Mouse (Mus musculus) G1E (cell line): Measurements from ENCODE around the gene Pdxp. TPM values are rescaled to one million over a fixed set of nuclear protein-coding genes. Genes with fewer than 3 reads are reported as not detected.
A peak's percentile ranks its signal among the peaks of the same experiment; 100 is the strongest.

Source experiments
- ATAC-seq: 2 replicates; pipeline ENCODE4 v1.8.0; 2016; ENCODE audit warnings: mild to moderate bottlenecking; ENCODE audit not compliant: insufficient number of reproducible peaks, poor library complexity, low FRiP score, severe bottlenecking; ENCODE audit errors: extremely low read depth
- DNase-seq: peaks from one replicate; pipeline ENCODE4 v3.0.0; 2012; ENCODE audit warnings: low spot score
- H3K27me3 ChIP-seq: 2 replicates; pipeline ENCODE4 v1.6.1; 2012; ENCODE audit warnings: mild to moderate bottlenecking, low read length, inconsistent platforms; ENCODE audit not compliant: insufficient read depth
- H3K36me3 ChIP-seq: replicated peaks from 2 replicates; pipeline ENCODE3; 2012; ENCODE audit warnings: mild to moderate bottlenecking, inconsistent platforms
- H3K4me1 ChIP-seq: 2 replicates; pipeline ENCODE4 v1.6.1; 2012; ENCODE audit warnings: low read depth, low read length, inconsistent platforms, mixed read lengths; ENCODE audit not compliant: insufficient read depth
- H3K4me3 ChIP-seq: 2 replicates; pipeline ENCODE4 v1.5.1; 2012; ENCODE audit warnings: low read depth, mild to moderate bottlenecking, inconsistent platforms, low read length, moderate library complexity, mixed read lengths
- H3K9me3 ChIP-seq: replicated peaks from 2 replicates; pipeline ENCODE4 v1.6.1; 2012; ENCODE audit warnings: inconsistent platforms
- CTCF ChIP-seq: IDR thresholded peaks from 2 replicates; pipeline ENCODE4 v1.5.1; 2012; ENCODE audit warnings: low read depth, low read length, inconsistent platforms, mixed read lengths
- GATA1 ChIP-seq: IDR thresholded peaks from 2 replicates; pipeline ENCODE4 v1.6.1; 2012; ENCODE audit warnings: borderline replicate concordance, low read length, inconsistent platforms, mixed read lengths
- GATA2 ChIP-seq: IDR thresholded peaks from 2 replicates; pipeline ENCODE4 v1.6.1; 2012; ENCODE audit warnings: low read depth, low read length, inconsistent platforms, borderline replicate concordance
- POLR2AphosphoS5 ChIP-seq: IDR thresholded peaks from 2 replicates; pipeline ENCODE4 v1.6.1; 2012; ENCODE audit warnings: low read depth, low read length, inconsistent platforms; ENCODE audit not compliant: insufficient replicate concordance
- TAL1 ChIP-seq: conservative IDR thresholded peaks from 2 replicates; pipeline ENCODE4 v1.6.1; 2012; ENCODE audit warnings: low read depth, low read length, inconsistent platforms, mixed read lengths
- polyA plus RNA-seq: library from polyadenylated mRNA; stranded (reverse); fragments of >175 nt; gene quantifications from 2 replicates; pipeline ENCODE4 v1.2.3, GENCODE M21; 2012
- total RNA-seq, 2 experiments: library from RNA; stranded (forward) in 1 of 2; stranded (reverse) in 1 of 2; fragments of 200-1000 nt in 1 of 2; fragments of >200 nt in 1 of 2; fragmentation: Nextera tagmentation in 1 of 2; gene quantifications; 2 replicates each; pipeline ENCODE4 v1.2.3; 2014 to 2017

Pdxp gene
- total and polyA plus RNA-seq, 3 experiments: 13.9 to 40.6 (median 26.6) TPM

- no peaks in the 10 kb centered on the region; the same call in 1 of the 2 replicates for H3K27me3 ChIP-seq
- ATAC-seq (no peak), DNase-seq (no peak)
These were observed 26.6 kb downstream of the Pdxp start for GRCm38 (mm10) chr15:78940325-78940724.

GRCm38 (mm10) chr15:78942663-78943062 lies 28.9 kb downstream of the Pdxp start:
- Histone ChIP-seq H3K4me1 (peaks cover 18% of the 10 kb centered on the region), H3K4me3 (no peak overlapping the region), H3K27me3 (peaks cover 23% of the 10 kb centered on the region), H3K9me3 (0 out of 2 replicates have a peak, but pooled peaks cover 4% of the 10 kb centered on the region), H3K36me3 (peaks cover 57% of the 10 kb centered on the region)
- TF ChIP-seq GATA2 (no peak), GATA1 (no peak), TAL1 (no peak), POLR2AphosphoS5 (no peak), CTCF (peak; percentile 69)
- DNase-seq (peak; percentile 68), ATAC-seq (peak; percentile 34; the same call in 1 of the 2 replicates)

More at GRCm38 (mm10) chr15:78940325-78940724, 26.6 kb downstream of the Pdxp start:
- Histone ChIP-seq H3K9me3 (0 out of 2 replicates have a peak, but pooled peaks cover 2% of the 10 kb centered on the region), H3K36me3 (peaks cover 75% of the 10 kb centered on the region), H3K4me1 (peaks cover 40% of the 10 kb centered on the region), H3K4me3 (no peak overlapping the region)
- TF ChIP-seq GATA2 (no peak), POLR2AphosphoS5 (no peak), TAL1 (no peak), GATA1 (no peak), CTCF (no peak)

DNA sequence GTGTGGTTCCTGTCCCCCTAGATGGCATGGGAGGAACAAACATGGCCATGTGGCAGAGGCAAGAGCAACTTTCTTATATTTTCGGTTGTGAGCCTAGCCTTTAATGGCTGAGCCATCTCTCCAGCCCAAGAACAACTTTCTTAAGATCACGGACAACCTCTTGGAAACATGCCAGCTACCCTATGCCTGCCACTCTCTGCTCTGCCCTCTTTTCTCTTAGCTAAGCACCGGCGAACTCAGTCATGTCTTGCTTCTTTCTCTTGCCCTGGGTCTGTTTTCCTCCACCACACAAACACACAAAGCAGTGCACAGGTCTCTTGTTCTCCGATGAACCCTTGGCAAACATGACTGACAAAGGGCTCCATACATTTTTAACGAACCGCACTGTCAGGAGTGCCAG lies 32.5 kb downstream of the Pdxp start:
- ATAC-seq: no peak
- TF ChIP-seq TAL1 (no peak), GATA2 (no peak), POLR2AphosphoS5 (no peak)
- H3K36me3 ChIP-seq: peaks cover 21% of the 10 kb centered on the region

GRCm38 (mm10) chr15:78947657-78948056 lies 33.9 kb downstream of the Pdxp start, which contains the start of gene Triobp:
TSS of gene Triobp (plus strand) at chr15:78947724.
- peaks cover 7% of the 10 kb centered on the region for H3K36me3 ChIP-seq
- DNase-seq (no peak), ATAC-seq (no peak)
- H3K9me3 ChIP-seq: 0 out of 2 replicates have a peak, but pooled peaks cover 5% of the 10 kb centered on the region
- TF ChIP-seq TAL1 (no peak), GATA1 (no peak), CTCF (no peak), GATA2 (no peak), POLR2AphosphoS5 (no peak)
- H3K27me3 ChIP-seq: peaks cover 56% of the 10 kb centered on the region
- no peak within 1 kb of the TSS for H3K4me3 ChIP-seq
- H3K4me1 ChIP-seq: peaks cover 10% of the 10 kb centered on the region

More for the DNA sequence above, 32.5 kb downstream of the Pdxp start:
- 0 out of 2 replicates have a peak, but pooled peaks cover 5% of the 10 kb centered on the region for H3K9me3 ChIP-seq
- no peak overlapping the region for H3K4me3 ChIP-seq
- DNase-seq: no peak
- peaks cover 13% of the 10 kb centered on the region for H3K4me1 ChIP-seq
- H3K27me3 ChIP-seq: peaks cover 44% of the 10 kb centered on the region

DNA sequence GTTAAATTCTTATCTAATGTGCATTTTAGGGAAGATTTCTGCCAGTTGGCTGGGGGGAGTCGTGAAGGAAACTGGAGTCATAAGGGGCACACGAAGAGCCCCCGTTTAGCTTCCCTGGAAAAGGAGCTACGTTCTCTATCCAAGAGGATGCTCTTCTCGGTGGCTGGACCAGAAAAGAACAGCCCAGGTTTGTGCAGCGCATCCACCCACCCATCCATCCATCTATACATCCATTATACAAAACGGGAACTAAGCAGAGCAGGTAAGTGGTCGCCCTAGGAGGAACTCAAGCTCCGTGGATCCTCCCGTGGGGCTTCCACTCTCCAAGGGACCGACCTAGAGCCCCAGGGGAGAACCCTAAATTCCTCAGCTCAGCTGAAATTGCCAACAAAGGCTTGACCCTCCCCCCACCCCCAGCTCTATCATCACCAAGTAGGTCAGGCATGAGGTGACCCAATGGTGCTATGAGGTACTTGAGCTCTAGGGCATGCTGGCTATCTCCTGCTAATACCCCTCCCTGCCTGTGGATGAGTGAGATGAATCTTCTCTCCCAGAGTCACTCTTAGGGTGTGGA lies 34.5 kb downstream of the Pdxp start:
- no peak overlapping the region for H3K4me3 ChIP-seq
- TF ChIP-seq POLR2AphosphoS5 (no peak), CTCF (no peak), TAL1 (no peak), GATA2 (no peak), GATA1 (no peak)
- DNase-seq: no peak

DNA sequence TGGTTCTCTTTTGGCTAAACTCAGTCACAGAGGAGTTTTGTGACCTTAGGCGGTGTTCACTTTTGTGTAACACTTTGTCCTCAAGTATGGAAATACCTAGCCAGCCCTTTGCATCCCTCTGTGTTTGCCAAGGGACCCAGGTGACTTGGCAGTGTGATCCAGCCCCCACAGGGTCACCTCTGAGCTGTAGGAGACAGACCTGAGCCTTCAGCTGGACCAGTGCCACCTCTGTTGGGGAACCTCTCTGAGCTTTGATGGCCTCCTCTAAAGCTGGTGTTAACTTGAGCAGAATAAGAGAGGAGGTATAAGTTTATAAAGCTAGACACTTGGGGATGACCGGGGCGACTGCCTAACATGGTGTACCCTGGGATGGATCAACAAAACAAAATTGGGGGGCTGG lies 35.2 kb downstream of the Pdxp start:
- ATAC-seq: no peak
- peaks cover 63% of the 10 kb centered on the region for H3K27me3 ChIP-seq

More for the DNA sequence above, 34.5 kb downstream of the Pdxp start:
- peaks cover 59% of the 10 kb centered on the region for H3K27me3 ChIP-seq
- H3K36me3 ChIP-seq: peaks cover 4% of the 10 kb centered on the region
- H3K4me1 ChIP-seq: peaks cover 7% of the 10 kb centered on the region
- ATAC-seq: no peak
- 0 out of 2 replicates have a peak, but pooled peaks cover 5% of the 10 kb centered on the region for H3K9me3 ChIP-seq

More for the DNA sequence above, 35.2 kb downstream of the Pdxp start:
- H3K9me3 ChIP-seq: 0 out of 2 replicates have a peak, but pooled peaks cover 5% of the 10 kb centered on the region
- no peak for TF ChIP-seq GATA1
- no peak for TF ChIP-seq CTCF
- TF ChIP-seq TAL1: no peak
- no peak for TF ChIP-seq POLR2AphosphoS5
- TF ChIP-seq GATA2: no peak
- H3K36me3 ChIP-seq: no peaks in the 10 kb centered on the region
- peaks cover 1% of the 10 kb centered on the region for H3K4me1 ChIP-seq
- DNase-seq: no peak
- H3K4me3 ChIP-seq: no peak overlapping the region
